Mouse (Mus musculus) monocyte, adult 2 months (primary cell): ENCODE results near the gene Snapc4.
"Not testable (repeated sequence)": the region's sequence is repeated elsewhere in the genome, so short reads cannot be mapped to it uniquely, and the experiment has no call there.

ENCODE experiments used
- DNase-seq, 2 experiments: peaks; one replicate each; pipeline ENCODE4 v3.0.0; 2022; ENCODE audit warnings: low spot score in 2 of 2, low read depth in 1 of 2

Snapc4 gene

GRCm38 (mm10) chr2:26380871-26381270 is 418 bp upstream of the Snapc4 start:
- DNase-seq, result not testable (repeated sequence)

DNA sequence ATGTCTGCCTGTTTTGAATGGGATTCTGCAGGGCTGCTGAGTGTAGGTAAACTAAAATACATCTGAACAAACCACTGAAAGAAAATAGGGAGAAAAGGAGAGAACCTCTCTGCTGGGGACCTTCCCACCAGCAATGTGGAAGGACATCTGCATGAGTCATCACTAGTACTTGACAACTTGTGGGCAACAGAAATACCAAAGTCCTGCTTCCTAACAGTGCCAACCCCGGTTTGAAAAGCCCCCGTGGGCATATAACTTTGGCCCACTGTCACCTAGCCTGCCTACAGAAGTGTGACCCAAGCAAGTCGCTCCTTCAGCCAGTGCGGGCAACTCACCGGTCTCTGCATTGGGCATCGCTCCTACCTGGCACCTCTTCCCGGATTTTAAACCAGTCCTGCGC is 8.1 kb downstream of the Snapc4 start:
- no peak for DNase-seq

DNA sequence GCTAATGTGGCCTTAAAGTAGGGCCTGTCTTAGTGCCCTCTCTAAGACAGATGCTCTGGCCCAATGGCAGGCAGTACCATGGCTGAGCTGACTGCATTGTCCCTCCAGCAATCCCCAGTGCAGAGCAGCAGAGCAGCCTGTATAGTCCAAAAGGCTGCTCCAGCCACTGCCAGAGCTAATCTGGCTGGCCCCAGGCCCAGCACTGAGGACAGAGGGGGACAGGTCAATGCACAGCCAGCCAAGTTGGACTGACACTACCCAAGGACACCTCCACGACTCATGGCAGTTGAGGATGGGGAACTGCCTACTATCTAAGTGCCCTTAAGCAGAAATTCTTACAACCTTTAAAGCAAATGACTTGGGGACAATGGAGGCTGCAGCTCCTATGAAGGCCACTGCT is 11.9 kb downstream of the Snapc4 start:
- DNase-seq, result no peak

- no peak for DNase-seq
Measured at GRCm38 (mm10) chr2:26367911-26368310, 12.5 kb downstream of the Snapc4 start.

DNA sequence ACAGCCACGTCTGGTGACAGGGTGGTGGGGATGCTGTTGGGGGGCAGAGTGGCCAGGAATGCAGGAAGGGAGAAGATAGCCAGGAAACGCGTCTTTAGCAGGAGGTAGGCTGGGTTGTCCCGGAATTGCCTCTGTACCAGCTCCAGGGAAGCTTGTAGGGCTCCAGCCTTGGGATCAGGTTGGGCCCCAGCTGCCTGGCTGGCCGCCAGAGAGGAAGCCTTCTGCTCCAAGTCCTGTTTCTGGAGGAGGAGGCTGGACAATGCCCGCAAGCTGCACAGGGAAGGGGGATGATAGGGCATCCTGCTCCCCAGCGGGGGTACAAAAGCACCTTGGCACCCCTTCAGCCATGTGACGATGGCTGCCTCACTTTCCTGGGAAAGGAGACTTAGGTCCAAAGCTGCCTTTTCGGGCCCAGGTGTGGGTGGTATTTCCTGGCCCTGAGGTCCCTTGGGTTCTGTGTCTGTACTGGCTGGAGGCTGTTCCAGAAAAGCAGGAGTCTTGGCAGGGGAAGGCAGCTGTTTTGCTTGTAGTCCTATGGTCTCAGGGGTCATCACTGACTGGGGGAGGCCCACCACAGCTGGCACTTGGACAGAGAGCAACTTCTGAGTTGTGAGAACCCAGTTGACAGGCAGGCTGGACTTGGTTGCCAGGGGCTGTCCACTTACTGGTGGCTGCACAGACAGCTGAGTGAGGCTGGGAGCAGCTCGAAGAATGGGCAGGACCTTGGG is 15.6 kb downstream of the Snapc4 start:
- DNase-seq, result no peak

GRCm38 (mm10) chr2:26363481-26363880 is 17.0 kb downstream of the Snapc4 start:
- DNase-seq, result no peak

GRCm38 (mm10) chr2:26362991-26363390 is 17.5 kb downstream of the Snapc4 start:
- no peak for DNase-seq

DNA sequence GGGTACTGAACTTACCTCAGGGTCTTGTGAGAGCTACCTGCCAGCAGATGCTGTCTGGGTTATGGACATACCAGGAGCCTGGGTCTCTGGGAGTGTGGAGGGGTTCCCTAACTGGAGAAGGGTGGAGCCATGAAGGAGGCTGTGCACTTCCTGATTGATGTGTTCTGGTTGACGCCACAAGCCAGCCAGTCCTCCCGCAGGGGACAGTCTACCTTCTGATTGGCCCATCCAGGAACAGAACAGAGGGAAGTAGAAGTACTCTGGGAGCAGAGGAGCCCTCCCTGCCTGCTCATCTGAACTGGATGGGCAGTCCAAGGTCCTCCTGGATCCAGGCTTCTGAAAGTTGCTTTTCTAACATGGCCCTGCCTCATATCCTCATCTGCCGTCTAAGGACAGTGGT is 19.7 kb downstream of the Snapc4 start, which contains the start of gene Card9:
Gene Card9, minus strand, starts transcription at position 147 of the 400 bp plus-strand sequence.
- DNase-seq, result peak; percentile 57 to 64

- DNase-seq, result peak; percentile 37 to 47
Measured at GRCm38 (mm10) chr2:26359983-26360382, 20.5 kb downstream of the Snapc4 start.

DNA sequence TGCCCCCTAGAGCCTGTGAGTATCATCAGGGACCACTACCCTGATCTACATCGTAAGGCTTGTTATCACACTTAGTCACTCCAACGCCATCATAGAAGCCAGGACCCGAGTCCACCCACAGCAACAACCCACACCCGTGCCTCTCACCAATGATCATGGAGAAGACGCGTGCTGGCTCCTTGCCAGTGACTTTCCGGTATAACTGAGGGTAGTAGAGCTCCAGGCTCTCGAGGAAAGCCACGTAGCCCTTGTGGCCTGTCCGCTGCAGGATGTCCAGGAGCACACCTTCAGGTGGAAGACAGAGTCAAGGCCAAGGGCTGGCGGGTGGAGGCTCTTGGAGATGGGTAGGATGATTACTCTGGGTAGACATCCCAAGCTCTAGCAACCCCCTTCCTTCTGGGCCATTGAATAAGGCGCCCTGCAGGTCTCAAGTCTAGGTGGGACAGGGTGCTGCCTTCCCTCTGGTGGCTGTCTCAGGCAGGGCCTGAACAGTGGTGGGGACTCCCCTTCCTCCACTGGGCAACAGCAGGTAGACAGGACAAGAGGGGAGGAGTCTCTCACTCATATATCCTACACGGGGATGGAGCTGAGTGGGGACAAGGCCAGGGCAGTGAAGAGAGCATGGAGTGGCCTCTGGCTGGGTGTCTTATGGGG is 21.7 kb downstream of the Snapc4 start:
- no peak for DNase-seq

DNA sequence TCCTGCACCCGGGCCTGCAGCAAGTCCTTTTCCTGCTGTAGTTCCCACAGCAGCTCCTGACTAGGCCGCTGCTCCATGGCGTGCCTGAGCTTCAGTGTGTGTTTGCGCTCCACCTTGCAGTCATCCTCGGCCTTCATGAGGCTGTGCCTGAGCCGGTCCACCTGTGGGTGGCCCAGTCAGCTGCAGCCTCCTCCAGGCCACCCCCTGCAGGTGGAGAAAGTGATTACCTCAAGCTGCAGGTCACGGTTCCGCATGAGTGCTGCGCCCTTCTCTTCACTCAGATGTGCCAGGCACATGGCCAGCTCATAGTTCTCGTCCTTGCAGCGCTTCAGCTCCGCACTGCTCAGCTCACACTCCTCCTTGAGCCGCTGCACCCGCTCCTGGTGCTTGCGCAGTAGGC is 23.0 kb downstream of the Snapc4 start:
- DNase-seq, result no peak

GRCm38 (mm10) chr2:26356678-26357077 is 23.8 kb downstream of the Snapc4 start:
- no peak for DNase-seq

DNA sequence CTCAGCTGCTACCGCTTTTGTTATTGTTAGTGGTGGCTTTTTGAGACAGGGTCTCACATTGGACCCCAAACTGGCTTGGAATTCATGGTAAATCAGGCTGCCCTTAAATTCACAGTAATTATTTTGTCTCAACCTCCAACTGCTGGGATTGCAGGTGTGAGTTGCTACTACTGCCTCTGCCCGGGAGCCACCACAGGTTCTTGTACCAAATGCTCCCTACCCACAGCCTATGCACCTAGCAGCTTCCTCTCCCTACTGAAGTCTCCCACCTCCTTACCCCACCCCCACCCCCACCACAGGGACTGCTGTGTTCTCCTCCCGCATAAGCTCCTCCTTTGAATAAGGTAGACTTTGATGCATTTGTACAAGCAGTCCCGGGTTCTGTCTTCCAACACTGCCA is 24.2 kb downstream of the Snapc4 start:
- no peak for DNase-seq

- DNase-seq, result no peak
Measured at GRCm38 (mm10) chr2:26354401-26354800, 26.1 kb downstream of the Snapc4 start.

- no peak for DNase-seq
Measured at GRCm38 (mm10) chr2:26353066-26353980, 27.1 kb downstream of the Snapc4 start.

GRCm38 (mm10) chr2:26352291-26352910 is 28.1 kb downstream of the Snapc4 start:
- DNase-seq, result no peak

GRCm38 (mm10) chr2:26351358-26352290 is 28.8 kb downstream of the Snapc4 start, which contains the start of gene Dnlz:
Gene Dnlz (minus strand): TSS chr2:26352110.
- peak; percentile 73 to 82 for DNase-seq

DNA sequence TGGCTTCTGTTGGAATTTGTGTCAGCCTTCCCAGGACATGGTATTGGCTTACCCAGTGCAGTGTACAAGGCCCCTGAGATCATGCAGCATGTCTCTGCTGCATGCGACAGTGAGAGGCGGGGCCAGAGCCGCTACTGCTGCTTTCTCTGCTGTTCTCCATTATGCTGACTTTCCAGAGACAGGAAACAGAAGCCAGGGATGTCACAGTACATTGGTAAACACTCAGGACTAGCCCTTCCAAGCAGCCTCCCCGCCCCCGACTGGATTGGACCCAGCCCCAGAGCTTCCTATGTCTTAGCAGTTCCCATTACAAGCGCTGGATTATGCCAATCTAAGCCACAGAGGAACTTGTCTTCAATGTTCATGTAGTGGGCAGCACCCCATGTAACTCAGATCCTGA is 32.2 kb downstream of the Snapc4 start:
- DNase-seq, result no peak

- no peak for DNase-seq
Measured at GRCm38 (mm10) chr2:26342609-26343490, 37.6 kb downstream of the Snapc4 start.
